Mouse (Mus musculus): ENCODE measurements around the gene Kdm5c.
"Not testable (repeated sequence)": the region's sequence is repeated elsewhere in the genome, so short reads cannot be mapped to it uniquely, and the experiment has no call there.

Gene Kdm5c

DNA sequence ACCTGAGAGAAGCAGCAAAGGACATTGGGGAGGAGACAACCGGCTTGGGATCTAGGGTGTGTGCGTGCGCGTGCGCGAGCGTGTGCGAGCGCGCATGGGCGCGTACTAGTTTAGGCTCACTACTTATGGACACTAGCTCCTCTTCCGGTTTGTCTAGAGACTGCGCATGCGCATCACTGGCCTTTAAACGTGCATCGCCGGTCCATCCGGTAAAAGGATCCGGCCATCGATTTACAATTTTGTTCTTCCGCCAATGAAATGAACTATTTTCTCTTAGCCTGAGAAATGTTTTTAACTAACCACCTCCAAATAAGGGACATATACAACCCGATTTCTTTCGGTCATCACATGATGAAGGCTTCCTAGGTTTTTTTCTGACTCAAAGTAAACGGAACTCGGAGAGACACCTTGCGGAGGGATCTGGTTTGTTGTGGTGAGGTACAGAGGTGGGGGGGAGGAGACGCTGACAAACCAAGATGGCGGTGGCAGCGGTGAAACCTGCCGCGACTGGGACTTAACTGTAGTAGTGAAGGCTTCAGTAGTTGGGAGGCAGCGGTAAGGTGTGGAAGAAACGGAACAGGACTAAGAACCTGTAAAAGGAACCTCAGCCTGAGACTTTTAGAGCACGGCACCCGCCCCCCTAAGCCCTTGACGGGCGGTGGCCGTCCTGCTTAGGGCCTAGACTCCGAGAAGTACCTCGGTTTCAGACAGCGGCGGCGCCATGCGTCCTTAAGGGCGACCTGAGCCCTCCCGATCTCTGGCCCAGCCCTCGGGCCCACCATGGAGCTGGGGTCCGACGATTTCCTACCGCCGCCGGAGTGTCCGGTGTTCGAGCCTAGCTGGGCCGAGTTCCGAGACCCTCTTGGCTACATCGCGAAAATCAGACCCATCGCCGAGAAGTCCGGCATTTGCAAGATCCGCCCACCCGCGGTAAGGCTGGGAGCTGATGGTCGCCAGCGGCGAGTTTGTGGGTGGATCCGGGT is at the start of gene Kdm5c:
Gene Kdm5c, plus strand, starts transcription at position 240 of the 983 bp plus-strand sequence.
- DNase-seq = peak; percentile 91

- DNase-seq = no peak
Observed at GRCm38 (mm10) chrX:152187151-152187550, 45.7 kb upstream of the Kdm5c start.

DNA sequence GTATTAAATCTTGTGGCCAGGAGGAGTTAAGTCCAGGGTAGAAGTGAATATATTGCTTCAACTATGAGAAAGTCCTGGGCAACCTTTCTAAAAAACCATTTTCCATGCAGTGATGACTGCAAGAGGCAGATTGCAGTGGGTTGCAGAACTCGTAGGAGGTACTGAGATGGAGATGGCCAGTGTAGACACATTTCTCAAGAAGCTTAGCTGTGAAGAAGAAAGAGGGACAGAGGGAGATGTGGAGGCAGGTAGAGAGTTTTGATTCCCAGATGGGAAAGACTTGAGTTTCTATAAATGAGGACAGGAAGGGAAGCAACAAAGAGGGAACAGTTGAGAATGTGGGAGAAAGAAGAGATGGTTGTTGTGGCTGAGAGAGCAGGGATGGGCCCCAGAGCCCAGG is 41.6 kb upstream of the Kdm5c start:
- DNase-seq = no peak

DNA sequence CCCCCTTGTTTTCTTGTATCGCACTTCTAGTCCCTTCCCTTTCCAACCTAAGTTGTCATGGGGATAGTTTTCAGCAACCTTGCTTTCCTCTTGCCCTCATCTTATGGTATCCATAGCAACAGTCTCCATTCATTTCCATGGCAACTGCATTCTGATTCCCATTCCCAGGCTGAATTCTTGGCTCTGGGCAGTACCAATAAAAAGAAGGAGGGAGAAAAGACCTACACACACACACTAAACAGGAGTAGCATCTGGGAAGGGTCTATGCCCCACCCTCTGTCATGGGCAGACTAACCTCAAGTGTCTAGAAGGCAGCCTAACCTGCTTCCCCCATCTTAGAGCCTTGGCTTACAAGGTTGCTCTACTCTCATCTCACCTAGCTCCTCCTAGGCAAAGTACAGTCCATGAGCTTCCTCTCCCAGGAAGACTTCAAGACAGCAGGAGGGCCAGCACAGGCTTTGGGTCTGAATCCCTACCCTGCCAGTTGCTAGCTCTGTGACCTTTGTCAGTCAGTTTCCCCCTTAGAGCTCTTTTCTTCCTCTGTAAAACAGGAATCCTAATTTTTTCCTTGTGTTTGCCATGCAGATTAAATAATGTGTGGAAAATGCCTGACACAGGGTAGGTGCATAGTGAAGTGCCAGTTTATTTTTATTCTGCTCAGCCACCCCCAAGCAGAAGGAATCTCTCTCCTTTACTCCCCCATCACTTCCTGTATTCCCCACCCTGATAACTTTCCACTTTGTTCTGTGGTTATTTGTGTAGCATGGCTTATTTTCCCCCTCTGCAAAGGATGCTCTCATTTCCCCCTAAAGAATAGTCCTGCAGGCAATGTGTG is 34.8 kb upstream of the Kdm5c start:
- no peak for DNase-seq

DNA sequence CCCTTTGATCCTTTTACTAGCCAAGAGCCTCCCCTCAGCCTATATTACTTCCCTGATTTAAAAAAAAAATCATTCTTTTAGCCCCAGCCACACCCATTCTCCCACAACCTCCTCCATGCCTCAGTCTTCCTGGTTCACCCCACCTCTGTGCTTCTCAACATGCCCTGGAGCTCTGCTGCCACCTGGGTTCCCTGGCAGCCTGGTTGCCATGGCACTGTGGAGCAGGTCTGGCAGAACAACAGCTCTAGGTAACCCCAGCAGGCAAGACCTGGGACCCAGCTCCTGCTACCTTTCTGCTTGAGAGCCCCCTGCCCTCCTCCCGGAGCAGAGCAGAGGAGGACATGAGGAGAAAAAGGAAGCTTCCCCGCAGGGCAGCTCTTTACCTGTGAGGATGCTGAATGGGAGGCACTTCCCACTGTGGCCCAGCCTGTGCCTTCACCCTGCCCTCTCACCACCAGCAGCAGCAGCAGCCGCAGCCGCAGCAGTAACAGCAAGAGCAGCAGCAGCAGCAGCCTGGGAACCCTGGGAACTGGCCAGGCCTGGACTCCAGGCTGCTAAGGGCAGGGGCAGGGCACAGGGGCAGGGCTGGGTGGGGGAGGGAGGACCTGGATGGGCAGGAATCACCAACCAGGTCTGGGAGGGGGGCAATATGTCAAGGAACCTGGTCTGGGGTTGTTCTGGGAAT is 30.9 kb upstream of the Kdm5c start:
- no peak for DNase-seq

DNA sequence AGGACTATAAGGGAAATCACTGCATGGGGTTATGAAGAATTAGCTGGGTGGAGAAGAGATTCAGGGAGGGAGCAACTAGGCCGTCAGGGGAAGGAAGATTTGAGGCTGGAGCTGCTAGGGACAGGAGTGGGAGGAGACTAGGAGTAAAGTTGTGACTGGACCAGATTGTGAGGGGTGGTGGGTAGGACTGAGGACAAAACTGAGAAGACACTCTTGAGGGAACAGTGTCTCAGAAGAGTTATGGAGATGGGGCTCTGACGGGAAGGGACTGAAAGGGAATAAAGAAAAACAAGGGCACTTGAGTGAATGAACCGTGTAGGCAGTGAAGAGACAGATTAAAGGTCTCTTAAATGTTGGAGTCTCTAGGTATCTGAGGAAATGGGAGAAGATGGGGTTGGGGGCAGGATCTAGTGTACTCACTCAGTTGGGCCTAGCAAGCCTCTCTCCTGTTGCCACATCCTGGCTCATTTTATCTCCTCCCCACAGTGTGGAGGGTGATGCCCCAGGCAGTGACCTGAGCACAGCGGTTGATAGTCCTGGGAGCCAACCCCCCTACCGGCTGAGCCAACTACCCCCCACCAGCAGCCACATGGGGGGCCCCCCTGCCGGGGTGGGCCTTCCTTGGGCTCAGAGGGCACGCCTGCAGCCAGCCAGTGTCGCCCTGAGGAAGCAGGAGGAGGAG is 30.3 kb upstream of the Kdm5c start:
- no peak for DNase-seq

GRCm38 (mm10) chrX:152203247-152203646 is 29.6 kb upstream of the Kdm5c start:
- DNase-seq = no peak

DNA sequence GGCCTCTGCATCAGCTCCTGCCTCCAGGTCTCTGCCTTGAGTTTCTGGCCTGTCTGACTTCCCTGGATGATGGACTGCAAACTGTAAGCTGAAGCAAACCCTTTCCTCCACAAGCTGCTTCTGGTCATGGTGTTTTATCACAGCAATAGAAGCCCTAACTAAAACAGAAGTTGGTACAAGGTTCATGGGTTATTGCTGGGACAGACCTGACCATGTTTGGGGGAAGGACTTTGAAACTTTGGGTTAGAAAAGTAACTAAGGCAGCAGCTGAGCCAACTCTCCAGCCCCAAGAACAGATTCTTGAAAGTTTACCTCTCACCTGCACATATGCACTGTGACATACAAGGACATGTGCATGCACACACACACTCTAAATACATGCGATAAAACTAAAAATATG is 27.3 kb upstream of the Kdm5c start:
- DNase-seq = no peak

- no peak for DNase-seq
Observed at GRCm38 (mm10) chrX:152214703-152215102, 18.1 kb upstream of the Kdm5c start.

- no peak for DNase-seq
Observed at GRCm38 (mm10) chrX:152218529-152218928, 14.3 kb upstream of the Kdm5c start.

DNA sequence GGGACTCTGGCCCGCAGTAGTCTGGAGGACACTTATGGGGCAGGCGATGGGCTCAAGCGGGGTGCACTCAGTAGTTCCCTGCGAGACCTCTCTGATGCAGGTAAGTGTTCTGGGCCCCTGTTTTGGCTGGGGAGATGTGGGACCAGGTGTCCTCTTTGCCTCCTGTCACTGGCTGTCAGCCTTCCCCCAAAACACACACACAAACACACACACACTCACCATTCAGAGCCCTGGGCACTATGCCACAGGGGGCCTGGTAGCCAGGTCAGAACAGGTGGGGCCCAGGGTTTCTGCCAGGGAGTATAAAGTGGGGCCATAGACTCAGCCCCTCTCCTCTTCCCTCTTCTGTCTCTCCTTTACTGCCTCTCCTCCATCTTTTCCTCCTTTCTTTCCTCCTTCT is 11.1 kb upstream of the Kdm5c start:
- no peak for DNase-seq

- no peak for DNase-seq
Observed at GRCm38 (mm10) chrX:152222226-152222625, 10.6 kb upstream of the Kdm5c start.

- peak; percentile 7 for DNase-seq
Observed at GRCm38 (mm10) chrX:152223313-152223712, 9.5 kb upstream of the Kdm5c start.

DNA sequence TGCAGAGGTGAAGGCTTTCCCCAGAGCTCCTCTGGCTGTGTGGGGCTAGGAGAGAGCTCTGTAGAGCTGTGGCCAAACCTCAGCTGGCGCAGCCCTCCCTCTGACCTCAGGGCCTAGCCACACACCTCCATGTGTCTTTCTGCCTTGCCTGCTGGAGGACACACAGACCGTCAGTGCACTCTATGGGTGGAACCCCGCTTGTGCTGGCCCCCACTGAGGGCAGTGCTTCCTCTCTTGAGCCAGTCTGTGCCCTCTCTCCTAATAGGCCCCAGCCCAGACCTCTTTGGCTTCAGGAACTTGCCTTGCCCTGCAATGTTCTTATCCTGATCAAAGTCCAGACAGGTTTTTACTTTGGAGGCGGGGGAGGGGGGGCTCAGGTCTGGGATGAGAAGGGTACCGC is 8.5 kb upstream of the Kdm5c start:
- no peak for DNase-seq

- DNase-seq = no peak
Observed at GRCm38 (mm10) chrX:152234125-152234524, 1.3 kb downstream of the Kdm5c start.

DNA sequence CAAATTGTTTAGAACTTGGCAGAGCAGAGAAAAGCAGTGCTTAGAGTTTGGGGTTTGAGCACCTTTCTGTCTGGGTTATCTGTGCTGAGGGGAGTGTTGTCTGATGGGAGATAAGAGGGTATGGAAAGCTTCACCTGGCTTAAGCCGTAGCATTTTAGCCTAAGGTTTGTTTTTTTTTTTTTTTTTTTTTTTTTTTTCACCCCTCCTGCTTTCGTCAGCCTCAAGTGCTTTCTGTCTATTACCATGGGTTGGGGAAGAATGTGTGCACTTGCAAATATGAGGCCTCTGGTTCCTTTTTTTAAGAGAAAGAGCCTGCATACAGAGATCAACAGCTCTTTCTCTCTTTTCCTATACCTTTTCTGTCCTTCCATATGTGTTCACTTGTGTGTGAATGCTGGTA is 2.9 kb downstream of the Kdm5c start:
- no peak for DNase-seq

DNA sequence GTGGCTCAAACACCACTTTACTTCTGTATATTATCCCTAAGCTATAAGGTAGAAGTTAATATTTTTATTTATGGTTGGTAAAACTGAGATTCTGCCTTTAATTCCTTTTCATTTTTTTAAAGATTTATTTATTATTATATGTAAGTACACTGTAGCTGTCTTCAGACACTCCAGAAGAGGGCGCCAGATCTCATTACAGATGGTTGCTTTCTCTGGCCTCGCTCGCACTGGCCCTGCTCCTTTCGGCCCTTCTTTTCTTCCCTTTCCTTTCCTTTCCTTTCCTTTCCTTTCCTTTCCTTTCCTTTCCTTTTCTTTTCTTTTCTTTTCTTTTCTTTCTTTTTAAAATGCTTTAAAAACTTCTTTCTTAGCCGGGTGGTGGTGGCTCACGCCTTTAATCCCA is 10.3 kb downstream of the Kdm5c start:
- DNase-seq = not testable (repeated sequence)

GRCm38 (mm10) chrX:152244492-152245189 is 11.8 kb downstream of the Kdm5c start:
- no peak for DNase-seq

GRCm38 (mm10) chrX:152271189-152271588 is 38.4 kb downstream of the Kdm5c start:
- DNase-seq = no peak

- DNase-seq = no peak
Observed at GRCm38 (mm10) chrX:152279384-152279783, 46.6 kb downstream of the Kdm5c start.

DNA sequence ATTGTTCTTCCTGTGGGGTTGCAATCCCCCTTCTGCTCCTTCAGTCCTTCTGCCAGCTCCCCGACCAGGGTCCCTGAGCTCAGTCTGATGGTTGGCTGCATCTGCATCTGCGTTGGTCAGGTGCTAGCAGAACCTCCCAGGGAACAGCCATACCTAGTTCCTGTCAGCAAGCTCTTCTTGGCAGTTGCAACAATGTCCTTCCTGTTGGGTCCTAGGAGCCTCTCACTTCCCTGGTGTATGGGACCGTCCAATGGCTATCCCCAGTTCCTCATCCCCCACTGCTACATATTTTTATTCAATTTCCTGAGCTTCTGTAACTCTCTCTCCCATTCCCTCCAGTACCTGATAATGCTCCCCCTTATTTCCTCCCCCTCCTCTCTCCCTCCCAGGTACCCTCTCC is 51.9 kb downstream of the Kdm5c start:
- no peak for DNase-seq

DNA sequence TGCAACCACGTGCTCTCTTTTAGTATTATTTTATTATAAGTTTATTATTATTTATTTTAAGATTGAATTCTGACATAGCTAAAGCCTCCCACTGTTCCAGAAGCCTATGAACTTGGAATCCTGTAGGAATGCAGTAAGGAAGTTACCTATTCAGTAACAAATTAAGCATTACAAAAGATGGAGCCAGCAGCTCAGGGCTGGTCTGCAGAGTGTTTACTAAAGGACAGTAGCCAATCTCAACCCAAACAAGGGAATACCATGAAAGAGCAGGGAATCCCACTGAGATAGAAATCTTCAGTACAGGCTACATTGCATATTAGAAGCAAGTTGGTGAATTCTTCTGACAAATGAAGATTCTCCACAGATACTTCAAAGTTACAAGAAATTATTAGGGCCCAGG is 54.2 kb downstream of the Kdm5c start:
- not testable (repeated sequence) for DNase-seq

All from thymus, postnatal 14 days (tissue).